Comparison of ENCODE assay signal across 10 mouse cellular contexts in the genomic region with DNA sequence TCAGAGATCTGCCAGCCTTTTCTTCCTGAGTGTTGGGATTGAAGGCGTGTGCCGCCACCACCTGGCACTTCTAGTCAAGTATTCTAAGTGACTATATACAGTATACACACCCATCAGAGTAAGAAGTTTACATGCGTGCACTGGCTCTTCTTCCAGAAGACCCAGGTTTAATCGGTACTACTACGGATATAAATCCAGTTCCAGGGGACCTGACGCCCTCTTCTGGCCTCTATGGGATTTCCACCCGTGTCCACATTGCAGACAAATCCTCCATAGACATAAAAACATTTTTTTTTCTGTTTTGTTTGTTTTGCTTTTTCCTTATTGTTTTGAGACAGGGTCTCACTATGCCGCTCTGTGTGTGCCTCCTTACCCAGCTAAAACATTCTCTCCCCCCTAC. TPM values are rescaled to one million over a fixed set of nuclear protein-coding genes. Genes with fewer than 3 reads are reported as not detected.
DNase-seq lines count a peak whose midpoint lies in the region; ATAC-seq and TF ChIP-seq lines count a peak whose summit lies in the region.
"Had no signal": no experiment of that assay in that cellular context is flagged by ENCODE, and none has a peak within 500 bp of the region (broad histone marks: within the 10 kb centered on the region; RNA-seq: fewer than 3 reads in every experiment).

No protein-coding gene starts in this region.

- no peak for ATAC-seq in midbrain, embryonic 15.5 days (replicated peaks)
- ATAC-seq in embryonic facial prominence, embryonic 11.5 days (replicated peaks; ENCODE audit: insufficient number of reproducible peaks, low FRiP score, low TSS enrichment, low read depth), result no peak
- ATAC-seq in neural tube, embryonic 11.5 days (ENCODE audit: insufficient read depth, low FRiP score, low TSS enrichment), result no peak

- no peak for DNase-seq in cerebellum, adult 2 months
- no peak for DNase-seq in cerebellum, adult 9-11 months
- DNase-seq in midbrain, embryonic 10.5 days (ENCODE audit: low spot score), result peak; percentile 46
- DNase-seq in embryonic facial prominence, embryonic 11.5 days (ENCODE audit: low spot score), result peak; percentile 67
- peak; percentile 40 for DNase-seq in neural tube, embryonic 11.5 days (ENCODE audit: low spot score)
- DNase-seq in ovary, postnatal 36 days (ENCODE audit: low spot score), result no peak
- DNase-seq in cerebellum, adult 8-10 months, result no peak

- H3K4me2 ChIP-seq in midbrain, embryonic 15.5 days, result no peak overlapping the region
- H3K4me2 ChIP-seq in embryonic facial prominence, embryonic 11.5 days (ENCODE audit: low read depth, low read length), result no peak overlapping the region
- H3K4me2 ChIP-seq in neural tube, embryonic 11.5 days (ENCODE audit: low read depth), result no peak overlapping the region

- 23% methylated on average over 8 of the region's 8 CpGs for WGBS in cerebellum, adult 2 months
- 37% methylated on average over 8 of the region's 8 CpGs for WGBS in midbrain, embryonic 10.5 days
- 28% methylated on average over 8 of the region's 8 CpGs for WGBS in midbrain, embryonic 15.5 days
- WGBS in embryonic facial prominence, embryonic 11.5 days, result 28% methylated on average over 8 of the region's 8 CpGs
- WGBS in neural tube, embryonic 11.5 days, result 34% methylated on average over 8 of the region's 8 CpGs

- peak; percentile 36; the same call in 1 of the 2 replicates for TF ChIP-seq CTCF in cerebellum, adult 2 months (IDR thresholded peaks at IDR 0.05; ENCODE audit: borderline replicate concordance, insufficient read depth, low read depth, low read length)

- peaks cover 25% of the 10 kb centered on the region for H3K36me3 ChIP-seq in midbrain, embryonic 10.5 days
- H3K36me3 ChIP-seq in midbrain, embryonic 15.5 days (replicated peaks), result peaks cover 4% of the 10 kb centered on the region; the same call in 1 of the 2 replicates
- peaks cover 12% of the 10 kb centered on the region for H3K36me3 ChIP-seq in embryonic facial prominence, embryonic 11.5 days (replicated peaks; ENCODE audit: control insufficient read depth, insufficient read depth, low read depth, low read length)
- peaks cover 11% of the 10 kb centered on the region for H3K36me3 ChIP-seq in neural tube, embryonic 11.5 days (ENCODE audit: control insufficient read depth, insufficient read depth, low read length)

- no peak overlapping the region for H3K4me3 ChIP-seq in cerebellum, adult 2 months (replicated peaks; ENCODE audit: insufficient read depth, low read depth, low read length)
- no peak overlapping the region for H3K4me3 ChIP-seq in midbrain, embryonic 10.5 days
- H3K4me3 ChIP-seq in midbrain, embryonic 15.5 days, result no peak overlapping the region
- H3K4me3 ChIP-seq in embryonic facial prominence, embryonic 11.5 days (ENCODE audit: low read depth, low read length), result no peak overlapping the region
- no peak overlapping the region for H3K4me3 ChIP-seq in neural tube, embryonic 11.5 days (ENCODE audit: low read depth, low read length)
- H3K4me3 ChIP-seq: erythroblast, embryonic 14.5 days had no signal

- H3K9ac ChIP-seq in midbrain, embryonic 15.5 days, result no peak overlapping the region
- no peak overlapping the region for H3K9ac ChIP-seq in embryonic facial prominence, embryonic 11.5 days (replicated peaks; ENCODE audit: low read length)
- no peak overlapping the region for H3K9ac ChIP-seq in neural tube, embryonic 11.5 days (ENCODE audit: low read length)

- no peak for TF ChIP-seq POLR2A in cerebellum, adult 2 months (IDR thresholded peaks at IDR 0.05; ENCODE audit: borderline replicate concordance, insufficient read depth, low read length)

- no peaks in the 10 kb centered on the region for H3K9me3 ChIP-seq in midbrain, embryonic 10.5 days (replicated peaks)
- no peaks in the 10 kb centered on the region for H3K9me3 ChIP-seq in midbrain, embryonic 15.5 days
- H3K9me3 ChIP-seq in embryonic facial prominence, embryonic 11.5 days (replicated peaks; ENCODE audit: control insufficient read depth, low read length), result no peaks in the 10 kb centered on the region
- no peaks in the 10 kb centered on the region for H3K9me3 ChIP-seq in neural tube, embryonic 11.5 days (ENCODE audit: control insufficient read depth, low read length)

- no peak overlapping the region for H3K27ac ChIP-seq in cerebellum, adult 2 months (ENCODE audit: insufficient read depth, low read length)
- no peak overlapping the region for H3K27ac ChIP-seq in midbrain, embryonic 10.5 days (replicated peaks)
- no peak overlapping the region for H3K27ac ChIP-seq in midbrain, embryonic 15.5 days
- H3K27ac ChIP-seq in embryonic facial prominence, embryonic 11.5 days (replicated peaks; ENCODE audit: low read depth, low read length), result no peak overlapping the region
- no peak overlapping the region for H3K27ac ChIP-seq in neural tube, embryonic 11.5 days (ENCODE audit: low read depth, low read length)

- no peaks in the 10 kb centered on the region for H3K27me3 ChIP-seq in cerebellum, adult 2 months (ENCODE audit: control insufficient read depth, insufficient read depth, low read length)
- no peaks in the 10 kb centered on the region for H3K27me3 ChIP-seq in midbrain, embryonic 10.5 days (ENCODE audit: low read depth, poor library complexity, severe bottlenecking)
- no peaks in the 10 kb centered on the region for H3K27me3 ChIP-seq in midbrain, embryonic 15.5 days (replicated peaks)
- no peaks in the 10 kb centered on the region for H3K27me3 ChIP-seq in embryonic facial prominence, embryonic 11.5 days (ENCODE audit: control insufficient read depth, insufficient read depth, low read length)
- H3K27me3 ChIP-seq in neural tube, embryonic 11.5 days (ENCODE audit: control insufficient read depth, insufficient read depth, low read length), result no peaks in the 10 kb centered on the region

- H3K4me1 ChIP-seq in cerebellum, adult 2 months (ENCODE audit: control insufficient read depth, insufficient read depth, low read length), result no peaks in the 10 kb centered on the region; the same call in none of the 2 replicates
- H3K4me1 ChIP-seq in midbrain, embryonic 10.5 days, result peaks cover 11% of the 10 kb centered on the region
- H3K4me1 ChIP-seq in midbrain, embryonic 15.5 days, result peaks cover 16% of the 10 kb centered on the region
- H3K4me1 ChIP-seq in embryonic facial prominence, embryonic 11.5 days (ENCODE audit: control insufficient read depth, insufficient read depth, low read length), result peaks cover 4% of the 10 kb centered on the region; the same call in 1 of the 2 replicates
- peaks cover 7% of the 10 kb centered on the region; the same call in 1 of the 2 replicates for H3K4me1 ChIP-seq in neural tube, embryonic 11.5 days (ENCODE audit: control insufficient read depth, insufficient read depth, low read length)

RNA-seq across cellular contexts. Expression of a gene that starts 11.4 kb away (rescaled TPM):
- 4.6 and 9.2 TPM in 2 replicates for polyA plus RNA-seq in cerebellum, adult 2 months (2012; rRNA removed)
- 0.19 TPM in 1 of 2 replicates, not detected in the other for polyA plus RNA-seq in midbrain, embryonic 10.5 days (2016; fragmentation: Nextera tagmentation; extraction: Ambion mirVana)
- 0.24 and 0.31 TPM in 2 replicates for polyA plus RNA-seq in midbrain, embryonic 15.5 days (2015; fragmentation: Nextera tagmentation; extraction: Ambion mirVana)
- polyA plus RNA-seq in embryonic facial prominence, embryonic 11.5 days (2014; fragmentation: Nextera tagmentation; extraction: Ambion mirVana), result 0.21 and 0.49 TPM in 2 replicates
- 0.13 and 0.37 TPM in 2 replicates for polyA plus RNA-seq in neural tube, embryonic 11.5 days (2014; fragmentation: Nextera tagmentation; extraction: Ambion mirVana)

RNA-seq across cellular contexts. Expression of a gene that starts 16.6 kb away (rescaled TPM):
- polyA plus RNA-seq in cerebellum, adult 2 months (2012; rRNA removed), result 58.7 and 60.9 TPM in 2 replicates
- polyA plus RNA-seq in midbrain, embryonic 10.5 days (2016; fragmentation: Nextera tagmentation; extraction: Ambion mirVana), result 16.1 and 19.2 TPM in 2 replicates
- polyA plus RNA-seq in midbrain, embryonic 15.5 days (2015; fragmentation: Nextera tagmentation; extraction: Ambion mirVana), result 36.1 and 41.1 TPM in 2 replicates
- 10.9 and 13.1 TPM in 2 replicates for polyA plus RNA-seq in embryonic facial prominence, embryonic 11.5 days (2014; fragmentation: Nextera tagmentation; extraction: Ambion mirVana)
- 16.4 and 16.8 TPM in 2 replicates for polyA plus RNA-seq in neural tube, embryonic 11.5 days (2014; fragmentation: Nextera tagmentation; extraction: Ambion mirVana)

RNA-seq across cellular contexts. Expression of a gene that starts 22.1 kb away (rescaled TPM):
- polyA plus RNA-seq in cerebellum, adult 2 months (2012; rRNA removed), result not detected in 2 replicates
- polyA plus RNA-seq in midbrain, embryonic 10.5 days (2016; fragmentation: Nextera tagmentation; extraction: Ambion mirVana), result 0.27 TPM in 1 of 2 replicates, not detected in the other
- not detected in 2 replicates for polyA plus RNA-seq in midbrain, embryonic 15.5 days (2015; fragmentation: Nextera tagmentation; extraction: Ambion mirVana)
- polyA plus RNA-seq in embryonic facial prominence, embryonic 11.5 days (2014; fragmentation: Nextera tagmentation; extraction: Ambion mirVana), result not detected in 2 replicates
- not detected in 2 replicates for polyA plus RNA-seq in neural tube, embryonic 11.5 days (2014; fragmentation: Nextera tagmentation; extraction: Ambion mirVana)
- polyA plus RNA-seq: erythroblast, embryonic 14.5 days; testis, adult 2 months had no signal

RNA-seq across cellular contexts. Expression of a gene that starts 24.4 kb away (rescaled TPM):
- 10.5 and 14.9 TPM in 2 replicates for polyA plus RNA-seq in cerebellum, adult 2 months (2012; rRNA removed)
- 1.3 and 1.6 TPM in 2 replicates for polyA plus RNA-seq in midbrain, embryonic 10.5 days (2016; fragmentation: Nextera tagmentation; extraction: Ambion mirVana)
- 12.7 and 13.3 TPM in 2 replicates for polyA plus RNA-seq in midbrain, embryonic 15.5 days (2015; fragmentation: Nextera tagmentation; extraction: Ambion mirVana)
- 1.7 and 1.8 TPM in 2 replicates for polyA plus RNA-seq in embryonic facial prominence, embryonic 11.5 days (2014; fragmentation: Nextera tagmentation; extraction: Ambion mirVana)
- polyA plus RNA-seq in neural tube, embryonic 11.5 days (2014; fragmentation: Nextera tagmentation; extraction: Ambion mirVana), result 1.1 and 1.9 TPM in 2 replicates

RNA-seq across cellular contexts. Expression of a gene that starts 24.9 kb away (rescaled TPM):
- polyA plus RNA-seq in cerebellum, adult 2 months (2012; rRNA removed), result 0.49 and 0.89 TPM in 2 replicates
- 0.71 and 0.81 TPM in 2 replicates for polyA plus RNA-seq in midbrain, embryonic 10.5 days (2016; fragmentation: Nextera tagmentation; extraction: Ambion mirVana)
- polyA plus RNA-seq in midbrain, embryonic 15.5 days (2015; fragmentation: Nextera tagmentation; extraction: Ambion mirVana), result 1.2 and 1.5 TPM in 2 replicates
- polyA plus RNA-seq in embryonic facial prominence, embryonic 11.5 days (2014; fragmentation: Nextera tagmentation; extraction: Ambion mirVana), result 1.5 and 2.0 TPM in 2 replicates
- polyA plus RNA-seq in neural tube, embryonic 11.5 days (2014; fragmentation: Nextera tagmentation; extraction: Ambion mirVana), result 1.8 and 2.0 TPM in 2 replicates

Comparison
In these comparisons a context has a peak if more than half of its experiments do, and no peak if none do; other contexts are left out.
1. DNase-seq: peak in midbrain, embryonic 10.5 days (single experiment), embryonic facial prominence, embryonic 11.5 days (single experiment) and neural tube, embryonic 11.5 days (single experiment); none in cerebellum, adult 2 months (0 of 2), cerebellum, adult 9-11 months (single experiment), ovary, postnatal 36 days (single experiment) and cerebellum, adult 8-10 months (single experiment).